Mouse (Mus musculus) cortical plate, adult 2 months (tissue): ENCODE measurements at regions not wholly inside any gene's neighbourhood (a gene's known extent, or its start where the extent isn't known, plus 50 kb on each side); places are given as distances from the start of the nearest gene placed in this dataset.

Source experiments
- CTCF ChIP-seq: fragments of 200-500 bp; IDR thresholded peaks from 2 replicates; pipeline ENCODE4 v1.5.1; 2011; ENCODE audit warnings: mild to moderate bottlenecking, control low read depth, low read length; ENCODE audit not compliant: insufficient read depth; ENCODE audit errors: extremely low read depth
- POLR2A ChIP-seq: fragments of 200-500 bp; IDR thresholded peaks from 2 replicates; pipeline ENCODE4 v1.6.1; 2011; ENCODE audit warnings: mild to moderate bottlenecking, low read length, control low read depth; ENCODE audit not compliant: insufficient read depth; ENCODE audit errors: extremely low read depth

DNA sequence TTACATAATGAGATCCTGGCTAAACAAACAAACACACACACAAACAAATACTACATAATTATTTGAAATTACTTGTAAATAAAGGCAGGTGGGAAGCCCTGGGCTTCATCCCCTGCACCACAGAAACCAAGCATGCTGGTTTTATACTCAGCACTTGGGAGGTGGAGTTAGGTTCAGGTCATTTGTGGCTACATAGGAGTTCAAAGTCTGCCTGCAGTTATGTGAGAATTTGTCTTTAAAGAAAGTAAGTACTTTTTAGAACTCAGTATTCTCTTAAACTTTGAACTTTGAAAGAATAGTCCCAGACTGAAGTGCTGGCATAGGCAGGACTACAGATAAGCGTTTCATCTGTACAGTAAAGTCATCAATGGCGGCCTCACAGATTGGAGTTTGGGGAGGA, 107.6 kb upstream of the Zfp217 start:
- TF ChIP-seq CTCF (no peak), POLR2A (no peak)
